Mouse (Mus musculus) MEL-GATA-1-ER (cell line): ENCODE data around the gene Met.

Source experiments
- DNase-seq: peaks from one replicate; pipeline ENCODE4 v3.0.0-alpha.2; 2012; ENCODE audit warnings: low read depth; ENCODE audit errors: extremely low read depth

The Met gene

DNA sequence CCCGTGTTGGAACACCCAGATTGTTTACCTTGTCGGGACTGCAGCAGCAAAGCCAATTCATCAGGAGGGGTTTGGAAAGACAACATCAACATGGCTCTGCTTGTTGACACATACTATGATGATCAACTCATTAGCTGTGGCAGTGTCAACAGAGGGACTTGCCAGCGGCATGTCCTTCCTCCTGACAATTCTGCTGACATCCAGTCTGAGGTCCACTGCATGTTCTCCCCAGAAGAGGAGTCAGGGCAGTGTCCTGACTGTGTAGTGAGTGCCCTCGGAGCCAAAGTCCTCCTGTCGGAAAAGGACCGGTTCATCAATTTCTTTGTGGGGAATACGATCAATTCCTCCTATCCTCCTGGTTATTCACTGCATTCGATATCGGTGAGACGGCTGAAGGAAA is 27.9 kb downstream of the Met start:
- DNase-seq = no peak

DNA sequence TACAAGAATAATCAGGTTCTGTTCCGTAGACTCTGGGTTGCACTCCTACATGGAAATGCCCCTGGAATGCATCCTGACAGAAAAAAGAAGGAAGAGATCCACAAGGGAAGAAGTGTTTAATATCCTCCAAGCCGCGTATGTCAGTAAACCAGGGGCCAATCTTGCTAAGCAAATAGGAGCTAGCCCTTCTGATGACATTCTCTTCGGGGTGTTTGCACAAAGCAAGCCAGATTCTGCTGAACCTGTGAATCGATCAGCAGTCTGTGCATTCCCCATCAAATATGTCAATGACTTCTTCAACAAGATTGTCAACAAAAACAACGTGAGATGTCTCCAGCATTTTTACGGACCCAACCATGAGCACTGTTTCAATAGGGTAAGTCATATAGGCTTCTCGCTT is 28.5 kb downstream of the Met start:
- no peak for DNase-seq

DNA sequence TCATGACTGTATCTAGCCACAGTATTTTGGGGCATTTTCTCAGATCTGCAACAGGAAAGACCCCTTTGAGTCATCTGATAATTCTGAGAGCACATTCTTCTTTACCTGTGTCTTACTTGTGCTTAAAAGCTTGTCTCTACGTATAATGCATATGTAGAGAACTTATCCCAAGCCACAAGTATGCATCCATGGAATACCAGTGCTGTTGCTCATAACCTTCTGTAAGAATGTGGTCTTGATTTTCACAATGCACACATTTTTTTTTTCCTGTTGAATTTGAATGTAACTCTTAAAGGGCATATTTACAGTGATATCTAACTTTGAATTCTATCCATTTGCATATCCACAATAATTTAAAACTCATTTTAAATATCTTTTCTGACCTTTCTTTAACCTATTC is 31.8 kb downstream of the Met start:
- DNase-seq = no peak

DNA sequence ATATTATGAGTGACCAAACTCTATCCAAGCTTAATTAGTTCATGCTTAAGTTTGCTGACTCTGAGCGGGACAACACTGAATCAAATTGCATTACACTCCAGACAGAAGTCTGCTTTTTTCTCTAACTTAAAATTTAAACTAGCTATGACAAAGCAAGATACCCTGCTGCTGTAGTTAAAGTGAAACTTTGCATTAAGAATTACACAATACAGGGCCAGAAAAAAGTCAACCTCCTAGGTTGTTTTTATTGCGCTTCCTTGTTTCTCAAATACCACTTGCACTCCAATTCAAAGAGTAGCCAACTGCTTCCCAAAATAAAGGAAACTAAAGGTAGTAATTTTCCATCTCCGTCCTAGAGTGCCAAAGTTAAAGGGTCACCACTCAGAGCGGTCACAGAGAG is 33.8 kb downstream of the Met start:
- DNase-seq = no peak

DNA sequence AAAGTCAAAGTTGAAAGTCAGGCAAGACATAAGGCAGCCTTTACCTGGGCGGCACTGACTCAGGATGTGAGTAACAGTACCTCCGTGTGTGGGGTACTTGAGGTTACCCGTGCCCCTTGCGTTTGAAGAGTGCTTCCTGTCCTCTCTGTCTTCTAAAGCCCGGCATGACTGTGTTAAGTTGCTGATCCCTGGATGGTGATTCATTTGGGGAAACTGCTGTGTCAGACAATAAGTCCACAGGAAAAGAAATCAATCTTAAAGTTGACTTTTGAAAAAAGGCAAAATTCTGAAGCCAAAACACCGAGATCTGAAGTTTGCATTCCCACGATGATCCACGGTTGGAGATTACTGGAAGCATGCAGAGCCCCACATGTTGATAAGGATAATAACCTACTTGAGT is 35.2 kb downstream of the Met start:
- DNase-seq = no peak

DNA sequence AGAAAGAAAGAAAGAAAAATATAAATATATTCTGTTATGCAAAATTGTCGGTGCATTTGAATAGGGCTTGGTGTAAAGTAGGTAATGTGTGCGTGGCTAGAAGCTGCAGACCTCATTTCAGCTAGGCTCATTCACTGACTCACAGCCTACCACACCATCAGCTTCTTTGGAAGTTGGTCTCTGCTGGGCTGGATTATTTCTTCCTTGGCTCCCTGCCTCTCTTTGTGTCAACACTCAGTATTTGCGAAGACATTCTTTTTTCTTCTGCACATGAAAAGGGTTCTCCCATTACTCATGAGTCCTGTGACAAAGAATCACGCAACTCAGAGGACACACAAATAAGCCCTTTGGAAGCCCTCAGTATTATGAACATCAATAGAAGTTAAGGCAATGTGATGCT is 37.8 kb downstream of the Met start:
- no peak for DNase-seq

DNA sequence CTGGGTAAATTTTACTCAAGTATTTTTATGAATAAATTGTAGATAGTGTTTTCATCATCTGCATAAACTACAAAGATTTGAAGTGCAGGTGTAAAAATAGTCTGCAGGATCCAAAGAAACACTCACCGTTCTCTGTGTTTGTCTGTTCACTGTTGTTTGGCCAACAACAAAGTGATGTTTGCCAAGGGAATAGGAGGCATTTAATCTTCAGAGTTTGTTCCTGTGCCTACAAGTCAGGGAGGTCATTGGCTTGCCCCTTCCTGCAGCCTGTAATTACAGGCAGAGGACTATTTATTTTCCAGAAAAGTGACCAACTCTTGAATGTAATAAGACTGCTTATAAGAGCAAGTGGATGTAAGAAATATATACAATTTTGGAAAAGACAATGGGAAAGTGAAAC is 38.7 kb downstream of the Met start:
- DNase-seq = no peak

DNA sequence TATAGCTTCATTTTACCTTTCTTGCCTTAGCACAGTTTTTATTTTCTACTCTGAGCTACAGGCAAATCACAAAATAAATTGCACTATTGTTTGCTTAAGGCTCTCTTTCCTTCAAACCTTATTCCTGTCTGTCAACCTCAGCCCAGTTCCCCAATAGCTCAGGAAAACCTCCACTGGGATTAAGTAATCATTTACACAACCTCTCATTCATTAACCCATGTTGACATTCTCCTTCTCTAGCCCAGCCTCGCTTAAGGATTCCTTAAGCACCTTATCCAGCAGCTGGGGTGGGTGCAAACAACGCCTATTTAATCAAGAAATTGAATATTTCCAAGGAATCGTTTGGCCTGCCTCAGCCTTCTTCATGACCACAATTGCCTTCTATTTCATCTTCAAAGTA is 40.1 kb downstream of the Met start:
- DNase-seq = no peak

DNA sequence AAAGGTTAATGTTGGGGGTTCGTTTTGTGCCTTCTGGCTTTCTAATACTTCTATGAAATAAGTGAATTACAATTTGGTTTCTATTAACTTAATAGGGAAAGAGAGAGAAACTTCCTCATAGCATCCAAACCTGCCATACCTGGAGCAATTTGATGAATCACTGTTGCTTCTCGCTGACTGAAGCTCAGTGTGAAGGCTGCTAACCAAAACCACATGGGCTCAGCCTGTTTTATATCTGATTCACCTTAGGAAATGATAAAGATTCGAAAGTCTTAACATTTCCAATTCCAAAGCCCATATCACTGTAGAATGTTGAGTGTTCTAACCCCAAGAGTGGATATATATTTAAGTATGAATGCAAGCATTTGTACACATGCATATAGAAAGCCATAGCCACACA is 41.9 kb downstream of the Met start:
- DNase-seq = no peak

DNA sequence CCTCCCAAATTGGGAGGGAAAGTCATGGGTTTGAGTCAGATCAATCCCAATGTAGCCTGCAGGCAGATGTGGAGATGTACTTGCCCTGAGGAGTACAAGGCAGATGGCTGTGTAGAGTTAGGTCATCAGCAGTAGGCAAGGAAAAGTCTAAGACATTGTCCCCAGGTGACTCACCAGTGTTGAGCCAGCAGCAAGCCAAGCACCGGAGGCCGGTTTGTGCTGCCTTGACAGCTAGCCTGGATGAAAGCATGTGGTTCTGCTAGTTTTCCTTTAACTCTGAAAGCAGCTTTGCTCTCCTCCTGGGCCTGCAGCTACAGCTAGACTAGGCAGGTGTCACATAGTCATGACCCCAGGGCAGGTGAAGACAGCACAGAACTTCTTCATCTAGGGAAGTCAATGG is 43.2 kb downstream of the Met start:
- no peak for DNase-seq

DNA sequence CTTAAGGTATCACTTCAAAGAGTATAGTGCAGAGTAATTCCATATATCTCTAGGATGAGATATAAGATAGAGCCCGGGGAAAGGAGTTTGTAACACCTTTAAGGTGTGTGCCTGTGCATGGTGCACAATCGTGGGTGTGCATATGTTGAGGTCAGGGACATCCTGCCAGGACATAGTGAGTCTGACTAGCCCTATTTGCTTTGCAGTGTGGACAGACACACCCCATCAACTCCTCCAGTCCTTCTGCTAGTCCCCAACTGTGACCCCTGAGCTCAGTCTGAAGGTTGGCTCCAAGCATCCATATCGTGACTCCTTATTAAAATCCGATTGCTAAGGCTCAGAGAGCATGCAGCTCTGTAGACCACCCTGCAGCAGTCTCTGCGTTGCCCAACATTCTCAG is 44.6 kb downstream of the Met start:
- no peak for DNase-seq

DNA sequence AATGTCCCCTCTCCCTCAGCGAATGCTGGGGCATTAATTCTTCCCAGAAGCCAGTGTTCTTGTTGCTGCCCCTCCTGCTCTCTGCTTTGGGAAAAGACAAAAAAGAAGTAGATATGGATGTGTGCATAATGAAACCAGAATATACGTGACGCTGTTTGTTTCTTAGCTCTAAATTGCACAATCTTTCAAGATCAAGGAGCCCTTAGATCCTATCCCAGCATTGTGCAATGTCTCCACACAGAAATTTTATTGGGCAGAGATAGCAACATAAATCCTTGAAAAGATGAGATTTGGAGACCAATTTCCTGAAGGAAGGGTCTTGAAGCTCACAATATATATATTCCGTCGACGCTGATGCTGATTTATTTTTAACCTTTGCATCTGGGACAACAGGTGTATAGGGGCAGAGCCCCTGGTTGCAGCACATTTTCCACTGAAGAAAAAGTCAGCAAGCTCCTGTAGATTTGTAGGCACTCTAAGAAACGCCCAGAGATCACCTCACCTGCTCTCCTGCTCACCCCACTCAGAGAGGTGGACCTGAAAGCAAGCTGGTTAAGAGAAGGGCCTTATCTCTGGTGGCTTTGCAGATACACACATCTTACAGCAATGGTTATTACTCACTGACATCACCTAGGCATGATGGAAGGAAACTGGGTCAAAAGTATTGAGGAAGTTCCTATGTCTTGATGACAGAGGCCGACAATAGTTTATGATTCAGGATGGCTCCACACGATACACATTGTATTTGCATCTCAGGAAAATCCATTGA is 45.2 kb downstream of the Met start:
- DNase-seq = no peak

DNA sequence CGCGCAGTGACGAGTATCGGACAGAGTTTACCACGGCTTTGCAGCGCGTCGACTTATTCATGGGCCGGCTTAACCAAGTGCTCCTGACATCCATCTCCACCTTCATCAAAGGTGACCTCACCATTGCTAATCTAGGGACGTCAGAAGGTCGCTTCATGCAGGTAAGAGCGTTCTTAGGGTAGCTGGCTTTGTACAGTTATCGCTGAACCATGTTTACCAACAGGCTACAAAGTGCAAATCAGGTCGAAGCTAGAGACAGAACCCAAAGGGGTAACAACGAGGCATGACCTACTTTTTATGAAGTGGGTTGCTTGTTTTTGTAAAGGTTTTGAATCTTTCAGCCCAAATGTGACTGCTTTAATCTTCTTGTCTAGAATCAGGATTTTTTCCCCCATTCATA is 49.8 kb downstream of the Met start:
- no peak for DNase-seq

DNA sequence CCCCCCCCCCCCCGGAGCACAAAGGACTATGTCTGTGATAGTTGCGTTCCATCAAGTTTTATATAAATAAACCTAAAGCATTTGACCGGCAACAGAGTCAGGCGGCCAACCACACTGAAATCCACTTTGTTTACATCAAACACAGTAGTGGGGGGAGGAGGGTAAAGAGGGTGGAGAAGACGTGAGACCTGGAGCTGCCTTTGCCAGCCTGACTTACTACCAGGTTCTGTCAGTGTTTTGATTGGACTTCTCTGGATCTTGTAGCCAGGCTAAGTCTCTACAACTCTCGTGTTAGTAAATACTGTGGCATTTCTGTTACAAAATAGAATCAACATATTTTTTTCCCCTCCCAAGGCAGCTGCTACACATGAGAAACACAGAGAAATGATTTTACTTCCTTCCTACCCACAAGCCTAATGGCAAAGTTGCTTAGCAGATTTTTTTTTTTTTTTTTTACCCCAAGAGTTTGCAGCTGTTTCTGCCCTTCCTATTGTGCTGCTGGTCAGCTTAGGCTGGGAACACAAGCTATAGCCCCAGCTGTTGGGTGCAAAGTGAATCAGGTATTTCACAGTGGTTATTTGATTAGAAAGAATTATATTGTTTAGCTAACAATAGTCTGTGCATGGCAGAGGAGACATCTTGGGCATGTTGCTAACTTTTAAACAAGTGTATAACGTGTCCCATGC is 52.3 kb downstream of the Met start:
- DNase-seq = no peak

DNA sequence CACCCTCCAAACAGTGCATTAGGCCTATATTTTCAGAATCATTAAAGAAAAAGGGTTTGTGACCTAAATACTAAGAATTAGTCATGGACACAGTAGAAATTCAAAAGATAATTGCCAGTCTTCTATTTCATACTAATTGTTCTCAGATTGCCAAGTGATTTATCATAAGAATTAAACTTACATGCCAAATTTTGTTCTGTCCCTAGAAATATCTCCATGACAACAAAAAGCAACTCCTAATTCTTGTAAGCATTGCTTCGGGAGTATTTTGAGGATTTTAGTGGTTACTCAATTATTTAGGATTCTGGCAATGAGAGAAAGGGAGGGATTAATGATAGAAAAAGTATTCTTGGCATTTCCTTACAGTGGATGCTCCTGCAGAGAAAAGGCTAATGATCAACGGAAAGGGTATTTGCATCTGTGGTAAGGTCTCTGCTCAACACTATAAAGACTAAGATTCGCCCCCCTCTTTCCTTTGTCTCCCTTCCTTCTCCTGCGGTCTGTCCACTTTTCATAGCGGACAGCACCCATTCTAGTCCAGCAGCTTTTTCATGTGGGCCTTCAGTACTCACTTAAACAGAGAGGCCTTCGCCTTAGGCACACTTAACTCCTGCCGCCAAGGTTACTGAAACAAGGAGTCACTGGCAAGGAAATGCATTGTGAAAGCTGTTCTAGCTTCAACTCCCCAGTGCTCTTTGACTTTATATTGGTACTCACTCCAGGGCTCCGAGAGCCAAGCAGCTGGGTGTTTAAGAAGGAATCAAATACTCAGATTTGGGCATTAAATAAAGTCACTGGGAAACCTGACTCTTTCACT is 58.5 kb downstream of the Met start:
- no peak for DNase-seq

DNA sequence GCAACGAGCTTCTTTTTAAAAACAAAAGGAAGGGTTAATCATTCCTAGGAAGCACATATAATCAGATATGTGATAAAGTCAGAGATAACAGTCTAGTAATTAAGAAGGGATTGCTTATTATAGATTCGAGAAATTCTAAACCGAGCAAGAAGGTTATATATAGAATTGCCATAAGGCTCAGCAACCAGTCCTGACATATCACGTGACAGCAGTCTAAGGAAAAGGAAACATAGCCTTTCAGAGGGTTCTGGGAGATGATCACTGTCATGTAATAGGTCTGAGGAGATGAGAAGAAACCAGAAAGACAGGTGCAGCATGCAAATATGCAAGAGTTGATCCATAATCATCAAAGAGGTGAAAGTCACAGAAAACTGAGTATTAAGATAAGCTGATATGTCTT is 59.3 kb downstream of the Met start:
- no peak for DNase-seq

DNA sequence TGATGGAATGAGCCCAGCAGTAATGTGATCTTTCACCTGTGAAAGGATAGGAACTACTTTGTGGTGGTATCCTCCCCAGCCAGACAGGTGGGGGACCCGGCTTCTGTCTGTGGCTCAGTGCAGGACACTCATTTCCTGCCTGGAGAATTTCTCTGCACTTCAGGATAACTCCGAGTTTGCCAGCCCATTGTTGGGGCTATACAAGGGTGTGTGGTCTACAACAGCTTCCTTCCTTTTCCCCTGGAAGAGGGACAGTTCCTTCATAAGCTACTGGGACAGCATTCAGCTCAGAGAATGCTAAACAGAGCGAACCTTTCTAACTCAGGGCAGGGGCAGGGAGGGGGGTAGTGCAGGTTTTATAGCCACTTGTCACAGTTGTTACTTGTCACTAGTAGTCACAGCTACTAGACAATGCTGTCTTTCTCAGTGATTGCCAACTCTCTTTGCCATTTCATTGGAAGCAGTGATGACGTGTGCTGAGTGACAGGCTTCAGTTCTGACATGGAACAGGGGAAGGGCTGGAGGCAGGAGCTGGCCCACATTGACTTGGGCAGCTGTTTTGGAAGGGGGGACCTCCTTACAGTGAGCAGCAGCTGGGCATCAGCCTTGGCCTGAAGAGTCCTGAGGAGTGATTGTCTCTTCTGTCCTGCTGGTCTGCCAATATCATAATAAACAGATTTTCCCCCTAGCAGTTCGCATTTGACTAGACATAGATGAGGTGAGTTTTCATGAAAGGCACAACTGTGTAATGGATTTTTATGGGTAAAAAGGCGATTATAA is 66.1 kb downstream of the Met start:
- no peak for DNase-seq

DNA sequence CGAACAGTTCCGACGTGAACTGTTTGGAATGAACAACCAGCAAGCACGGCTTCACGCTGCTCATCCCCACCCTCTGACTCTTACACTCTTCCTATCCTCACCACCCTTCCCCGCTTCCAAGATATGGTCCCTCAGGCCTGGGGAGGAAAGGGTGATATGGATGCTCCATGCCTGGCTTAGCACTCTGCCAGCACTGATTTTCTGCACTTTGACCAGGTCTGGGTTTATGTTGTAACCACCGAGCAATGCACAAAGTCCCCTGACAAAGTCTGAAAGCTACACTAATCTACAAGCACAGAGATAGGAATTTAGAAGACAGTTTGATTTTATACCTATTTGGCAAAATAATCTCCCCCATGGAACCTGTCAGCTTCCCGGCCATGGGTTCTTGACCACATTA is 78.0 kb downstream of the Met start:
- DNase-seq = no peak

DNA sequence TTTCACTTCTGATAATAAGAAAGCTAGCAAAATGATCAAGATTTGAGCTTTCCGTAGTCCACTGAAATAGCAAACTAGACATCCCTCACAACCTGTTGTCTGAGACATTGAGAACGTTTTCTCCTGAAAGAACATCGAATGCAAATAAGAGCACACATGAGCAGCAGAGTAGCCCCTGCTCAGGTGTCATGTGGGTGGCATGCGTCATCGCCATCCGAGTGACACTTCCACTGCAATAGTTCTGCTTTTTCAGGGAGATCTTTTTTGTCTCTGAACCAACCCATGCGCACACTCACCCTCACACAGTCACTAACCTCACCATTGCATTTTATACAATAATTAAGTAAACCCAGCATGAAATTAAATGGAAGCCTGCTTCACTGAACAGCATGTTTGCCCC is 78.8 kb downstream of the Met start:
- DNase-seq = no peak

DNA sequence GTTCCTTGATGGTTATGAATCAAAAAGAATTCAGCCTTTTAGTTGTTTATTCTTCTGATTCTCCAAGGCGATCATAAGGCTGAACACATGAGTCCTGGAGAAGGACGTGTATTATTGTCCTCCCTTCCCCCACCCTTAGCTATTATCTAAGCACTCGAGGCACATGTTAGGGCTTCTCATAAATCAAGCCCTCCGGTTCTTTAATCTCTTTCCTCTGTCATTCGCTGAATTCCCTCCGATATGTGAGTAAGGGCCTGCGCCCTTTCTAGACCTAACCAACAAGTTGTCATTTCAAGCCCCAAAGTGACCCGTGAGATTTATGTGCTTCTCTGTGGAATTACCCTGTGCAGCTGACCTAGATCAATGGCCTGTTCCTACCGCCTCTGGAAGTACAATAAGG is 81.9 kb downstream of the Met start:
- DNase-seq = no peak

DNA sequence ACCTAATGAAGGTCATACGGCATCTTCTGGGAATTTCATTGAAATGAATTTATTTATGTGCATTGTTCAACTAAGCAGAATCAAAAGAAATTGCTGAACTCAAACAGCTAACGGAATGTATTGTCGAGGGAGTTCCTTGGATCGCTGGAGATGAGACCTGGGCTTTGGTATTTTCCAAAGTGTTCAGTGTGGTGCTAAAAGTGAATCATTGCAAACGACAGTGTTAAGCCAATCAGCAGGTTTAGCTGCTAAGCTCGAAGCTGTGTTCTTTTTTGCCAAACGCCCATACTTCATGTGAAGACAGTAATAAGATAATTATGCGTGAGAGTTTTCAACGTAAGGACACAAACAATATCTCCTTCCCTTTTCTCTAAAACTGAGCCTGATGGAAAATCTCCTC is 82.7 kb downstream of the Met start:
- DNase-seq = no peak

DNA sequence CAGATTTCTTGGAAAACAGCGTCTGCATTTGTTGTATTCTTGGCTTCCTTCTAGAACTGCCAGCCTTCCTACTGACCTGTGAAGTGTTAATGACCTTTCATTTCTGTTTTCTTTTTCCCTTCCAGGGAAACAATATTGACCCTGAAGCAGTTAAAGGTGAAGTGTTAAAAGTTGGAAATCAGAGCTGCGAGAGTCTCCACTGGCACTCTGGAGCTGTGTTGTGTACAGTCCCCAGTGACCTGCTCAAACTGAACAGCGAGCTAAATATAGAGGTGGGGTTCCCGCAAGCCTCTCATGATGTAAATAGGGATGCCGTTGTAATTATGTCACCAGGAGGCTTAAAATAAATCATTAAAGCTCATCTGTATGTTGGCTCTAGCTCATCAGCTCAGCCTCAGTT is 83.2 kb downstream of the Met start:
- DNase-seq = no peak
